Mouse (Mus musculus) cerebellum, postnatal 10 days (tissue): ENCODE measurements around the gene Ppt2.

ENCODE experiments used
- DNase-seq, 2 experiments: peaks; one replicate each; pipeline ENCODE4 v3.0.0; 2021; ENCODE audit warnings: mixed read lengths in 2 of 2

Ppt2 gene

GRCm38 (mm10) chr17:34604511-34605237 is 23.6 kb downstream of the Ppt2 start:
- no peak for DNase-seq

- DNase-seq, result peak; percentile 100
Measured at GRCm38 (mm10) chr17:34604061-34604508, 24.2 kb downstream of the Ppt2 start, which contains the start of gene Agpat1. Gene Agpat1, plus strand, starts transcription at chr17:34604262.

GRCm38 (mm10) chr17:34603375-34604060 is 24.8 kb downstream of the Ppt2 start, which contains the start of gene Rnf5:
Gene Rnf5, minus strand, starts transcription at chr17:34603690.
- DNase-seq, result peak; percentile 99 to 100

GRCm38 (mm10) chr17:34601796-34602195 is 26.5 kb downstream of the Ppt2 start:
- peak in 1 of 2 experiments; percentile 18 for DNase-seq

- peak in 1 of 2 experiments; percentile 25 for DNase-seq
Measured at GRCm38 (mm10) chr17:34599891-34600290, 28.4 kb downstream of the Ppt2 start.

GRCm38 (mm10) chr17:34597566-34598095 is 30.7 kb downstream of the Ppt2 start, which contains the start of gene Ager:
Gene Ager, plus strand, starts transcription at chr17:34597862.
- peak in 1 of 2 experiments; percentile 8 for DNase-seq

GRCm38 (mm10) chr17:34596098-34596497 is 32.2 kb downstream of the Ppt2 start:
- DNase-seq, result no peak

- no peak for DNase-seq
Measured at GRCm38 (mm10) chr17:34593752-34594525, 34.4 kb downstream of the Ppt2 start.

- DNase-seq, result peak; percentile 53 to 71
Measured at GRCm38 (mm10) chr17:34592581-34593549, 35.4 kb downstream of the Ppt2 start.

GRCm38 (mm10) chr17:34591994-34592375 is 36.3 kb downstream of the Ppt2 start:
- peak; percentile 96 to 98 for DNase-seq

- DNase-seq, result peak; percentile 51
Measured at GRCm38 (mm10) chr17:34591029-34591993, 37.0 kb downstream of the Ppt2 start, which contains the start of gene Pbx2. Gene Pbx2, plus strand, starts transcription at chr17:34591266.

GRCm38 (mm10) chr17:34590154-34590987 is 37.9 kb downstream of the Ppt2 start:
- peak in 1 of 2 experiments; percentile 31 for DNase-seq

- peak in 1 of 2 experiments; percentile 42 for DNase-seq
Measured at GRCm38 (mm10) chr17:34589681-34590101, 38.6 kb downstream of the Ppt2 start, which contains the start of gene Gpsm3. Gene Gpsm3, plus strand, starts transcription at chr17:34589806.

GRCm38 (mm10) chr17:34589206-34589605 is 39.1 kb downstream of the Ppt2 start:
- DNase-seq, result no peak

- DNase-seq, result no peak
Measured at GRCm38 (mm10) chr17:34588767-34589166, 39.5 kb downstream of the Ppt2 start.

GRCm38 (mm10) chr17:34587814-34588213 is 40.5 kb downstream of the Ppt2 start:
- no peak for DNase-seq

- peak; percentile 99 for DNase-seq
Measured at GRCm38 (mm10) chr17:34587423-34587811, 40.9 kb downstream of the Ppt2 start.

- peak; percentile 95 to 96 for DNase-seq
Measured at GRCm38 (mm10) chr17:34586796-34587422, 41.4 kb downstream of the Ppt2 start.
